Mouse (Mus musculus): ENCODE results near the gene Hsd17b11.

The Hsd17b11 gene

DNA sequence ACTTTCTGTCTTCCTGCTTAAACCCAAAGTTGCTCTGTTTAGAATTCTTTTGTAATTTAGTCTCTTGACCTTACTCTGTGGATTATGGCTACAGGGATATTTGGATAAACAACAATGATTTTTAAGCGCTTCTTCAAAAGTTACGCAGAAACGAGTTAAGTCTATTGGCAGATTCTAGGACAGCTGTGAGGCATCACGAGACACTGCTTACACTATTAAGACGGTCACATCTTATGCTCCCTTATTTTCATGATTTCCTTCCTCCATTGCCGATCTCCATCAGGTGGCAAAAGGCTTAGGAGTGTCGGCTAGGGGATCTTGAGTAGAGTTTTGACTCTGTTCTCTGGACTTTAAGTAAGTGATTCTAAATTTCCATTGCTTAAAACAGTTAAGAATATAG lies 11.5 kb downstream of the Hsd17b11 start:
- no peaks in the 10 kb centered on the region for H3K27me3 ChIP-seq (ENCODE audit: control insufficient read depth, insufficient read depth, low read length, poor library complexity, severe bottlenecking)
- peaks cover 15% of the 10 kb centered on the region; the same call in 1 of the 2 replicates for H3K36me3 ChIP-seq (ENCODE audit: control insufficient read depth, insufficient read depth, low read length, poor library complexity, severe bottlenecking)
- no peak for DNase-seq (ENCODE audit: low read depth, low spot score)

DNA sequence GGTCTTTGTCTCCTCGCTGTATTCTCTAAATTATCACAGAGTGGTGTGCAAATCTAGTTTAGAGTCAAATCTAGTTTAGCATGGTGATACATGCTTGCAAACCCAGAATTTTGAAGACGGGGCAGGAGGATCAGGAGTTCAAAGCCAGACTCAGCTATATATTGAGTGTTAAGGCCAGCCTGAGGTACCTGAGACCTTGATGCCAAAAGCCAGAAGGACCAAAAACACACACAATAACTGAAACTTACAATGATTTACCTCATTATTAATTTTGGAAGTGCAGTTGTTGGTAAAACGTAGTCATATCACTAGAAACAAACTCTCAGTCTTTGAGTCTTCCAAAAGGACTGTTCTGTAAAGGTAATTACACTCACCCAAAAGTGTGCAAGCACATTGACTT lies 12.3 kb downstream of the Hsd17b11 start:
- no peaks in the 10 kb centered on the region for H3K27me3 ChIP-seq (ENCODE audit: control insufficient read depth, insufficient read depth, low read length, poor library complexity, severe bottlenecking)
- peaks cover 16% of the 10 kb centered on the region; the same call in 1 of the 2 replicates for H3K36me3 ChIP-seq (ENCODE audit: control insufficient read depth, insufficient read depth, low read length, poor library complexity, severe bottlenecking)
- DNase-seq (ENCODE audit: low read depth, low spot score): no peak

DNA sequence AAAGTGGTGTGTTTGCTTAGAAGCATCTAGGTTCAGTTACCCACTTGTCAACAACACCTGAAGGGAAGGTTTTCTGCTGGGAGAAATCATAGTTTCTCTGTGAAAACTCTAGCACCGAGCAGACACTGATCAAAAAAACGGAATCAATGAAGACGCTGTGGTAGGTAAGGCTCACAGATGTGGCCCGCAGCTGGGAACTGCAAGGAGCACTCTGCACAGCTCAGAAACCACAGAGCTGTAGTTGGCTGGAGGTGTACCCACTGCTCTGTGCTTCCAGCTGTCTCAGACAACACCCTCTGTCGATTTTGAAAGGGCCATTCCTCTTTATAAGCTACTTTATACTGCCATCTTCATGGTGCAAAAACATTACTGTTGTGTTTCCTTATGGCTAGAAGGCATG lies 13.9 kb downstream of the Hsd17b11 start:
- H3K27me3 ChIP-seq (ENCODE audit: control insufficient read depth, insufficient read depth, low read length, poor library complexity, severe bottlenecking): no peaks in the 10 kb centered on the region
- no peak for DNase-seq (ENCODE audit: low read depth, low spot score)
- H3K36me3 ChIP-seq (ENCODE audit: control insufficient read depth, insufficient read depth, low read length, poor library complexity, severe bottlenecking): peaks cover 17% of the 10 kb centered on the region; the same call in 1 of the 2 replicates

DNA sequence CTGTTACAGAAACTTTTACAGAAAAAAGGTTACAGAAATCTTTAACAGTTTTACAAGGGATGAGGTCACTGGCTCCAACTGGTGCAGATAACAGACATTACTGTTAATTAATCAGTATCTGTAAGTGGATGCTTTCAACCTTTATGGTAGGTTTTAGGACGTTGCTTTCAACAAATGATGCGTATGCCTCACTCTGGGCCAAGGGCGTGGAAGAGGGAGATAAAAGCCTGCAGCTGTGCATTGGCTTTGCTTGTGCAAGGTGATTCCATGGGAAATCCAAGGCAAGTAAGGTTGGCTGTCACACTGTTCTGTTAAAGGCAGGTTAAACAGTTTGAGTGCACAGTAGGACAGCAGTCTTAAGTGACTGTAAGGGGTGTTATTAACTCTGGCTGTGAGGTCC lies 14.9 kb downstream of the Hsd17b11 start:
- peaks cover 20% of the 10 kb centered on the region for H3K36me3 ChIP-seq (ENCODE audit: control insufficient read depth, insufficient read depth, low read length, poor library complexity, severe bottlenecking)
- no peaks in the 10 kb centered on the region for H3K27me3 ChIP-seq (ENCODE audit: control insufficient read depth, insufficient read depth, low read length, poor library complexity, severe bottlenecking)
- no peak for DNase-seq (ENCODE audit: low read depth, low spot score)

DNA sequence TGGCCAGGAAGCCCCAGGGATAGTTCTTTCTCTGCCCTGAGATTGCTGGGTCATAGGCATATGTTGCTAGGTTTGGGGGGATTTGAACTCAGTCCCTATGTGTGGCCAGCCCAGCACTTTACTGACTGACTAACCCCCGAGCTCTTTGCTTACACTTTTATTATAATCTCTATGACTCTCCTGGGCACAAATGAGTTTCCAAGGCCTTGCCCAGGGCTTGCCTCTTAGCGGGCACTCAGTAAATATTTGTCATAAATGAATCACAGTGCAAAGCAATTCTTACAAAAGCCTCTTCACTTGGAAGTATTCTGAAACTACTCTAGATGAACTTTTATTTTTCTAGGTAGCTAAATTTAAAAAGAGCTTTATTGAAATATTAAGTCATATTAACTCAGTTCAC lies 17.8 kb downstream of the Hsd17b11 start:
- Histone ChIP-seq H3K36me3 (ENCODE audit: control insufficient read depth, insufficient read depth, low read length, poor library complexity, severe bottlenecking) (peaks cover 22% of the 10 kb centered on the region), H3K27me3 (ENCODE audit: control insufficient read depth, insufficient read depth, low read length, poor library complexity, severe bottlenecking) (no peaks in the 10 kb centered on the region)
- DNase-seq (ENCODE audit: low read depth, low spot score): no peak

DNA sequence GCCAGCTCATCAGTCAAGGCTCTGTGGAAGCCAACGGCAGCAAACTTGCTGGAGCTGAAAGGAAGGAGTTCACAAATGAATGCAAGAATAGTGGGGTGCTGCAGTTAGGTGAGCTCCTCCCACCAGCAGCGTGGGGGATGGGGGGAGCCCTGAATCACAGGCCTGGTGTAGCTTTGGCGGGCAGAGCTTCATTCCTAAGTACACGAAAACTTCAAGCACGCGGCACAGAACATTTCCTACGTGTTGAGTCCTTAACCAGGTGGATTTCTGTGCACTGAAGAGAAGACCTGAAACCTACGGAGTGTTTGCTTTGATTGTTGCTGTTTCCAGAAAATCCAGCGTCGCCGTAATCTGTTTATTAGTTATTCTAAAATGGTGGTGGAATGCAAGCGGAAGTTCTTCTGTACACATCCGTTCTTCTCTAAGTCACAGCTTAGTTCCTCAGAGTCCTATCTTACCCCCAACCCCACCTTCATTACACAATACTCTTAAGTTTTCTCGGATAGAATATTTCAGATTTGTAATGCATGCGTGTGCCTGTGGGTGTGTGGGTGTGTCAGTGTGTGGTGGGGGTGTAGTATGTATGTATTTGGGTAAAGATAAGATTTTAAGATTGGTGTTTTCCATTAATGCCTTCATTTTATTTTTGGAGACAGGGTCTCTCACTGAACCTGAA lies 18.3 kb downstream of the Hsd17b11 start:
- no peak for DNase-seq (ENCODE audit: low read depth, low spot score)

DNA sequence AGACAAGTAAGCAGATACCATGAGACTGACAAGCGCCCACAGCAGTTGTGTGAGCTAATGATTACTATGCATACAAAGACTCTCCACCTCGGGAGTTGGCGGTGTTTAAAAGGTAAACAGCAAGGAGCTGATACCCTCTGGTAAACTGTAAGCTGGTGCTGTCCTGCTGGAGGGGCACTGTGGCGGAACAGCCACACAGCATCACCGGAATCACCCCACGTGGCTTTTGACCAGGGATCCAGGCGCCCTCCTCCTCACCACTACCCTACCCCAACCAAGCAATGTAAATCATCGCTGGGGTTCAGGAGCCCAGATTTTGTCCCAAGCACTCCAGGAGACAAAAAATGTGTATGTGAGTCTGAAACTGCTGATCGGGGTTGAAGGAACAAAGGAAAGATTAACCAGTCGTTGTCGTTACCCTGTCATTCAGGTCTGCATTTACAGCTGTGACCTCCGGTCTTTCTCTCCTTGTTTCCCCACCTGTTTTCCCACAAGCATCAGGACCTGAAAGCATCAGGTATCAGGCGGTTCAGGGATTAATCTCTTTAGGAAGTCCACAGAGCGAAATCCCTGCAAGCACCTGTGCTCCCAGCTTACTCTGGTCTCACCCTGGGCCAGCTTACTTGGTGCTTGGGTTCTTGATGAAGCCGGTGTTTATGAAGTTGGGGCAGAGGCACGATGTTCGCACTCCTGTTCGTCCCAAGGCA lies 19.0 kb downstream of the Hsd17b11 start:
- Histone ChIP-seq H3K36me3 (ENCODE audit: control insufficient read depth, insufficient read depth, low read length, poor library complexity, severe bottlenecking) (peaks cover 16% of the 10 kb centered on the region), H3K27me3 (ENCODE audit: control insufficient read depth, insufficient read depth, low read length, poor library complexity, severe bottlenecking) (no peaks in the 10 kb centered on the region)
- no peak for DNase-seq (ENCODE audit: low read depth, low spot score)

More for the DNA sequence above, 18.3 kb downstream of the Hsd17b11 start:
- H3K27me3 ChIP-seq (ENCODE audit: control insufficient read depth, insufficient read depth, low read length, poor library complexity, severe bottlenecking): no peaks in the 10 kb centered on the region
- peaks cover 19% of the 10 kb centered on the region for H3K36me3 ChIP-seq (ENCODE audit: control insufficient read depth, insufficient read depth, low read length, poor library complexity, severe bottlenecking)

DNA sequence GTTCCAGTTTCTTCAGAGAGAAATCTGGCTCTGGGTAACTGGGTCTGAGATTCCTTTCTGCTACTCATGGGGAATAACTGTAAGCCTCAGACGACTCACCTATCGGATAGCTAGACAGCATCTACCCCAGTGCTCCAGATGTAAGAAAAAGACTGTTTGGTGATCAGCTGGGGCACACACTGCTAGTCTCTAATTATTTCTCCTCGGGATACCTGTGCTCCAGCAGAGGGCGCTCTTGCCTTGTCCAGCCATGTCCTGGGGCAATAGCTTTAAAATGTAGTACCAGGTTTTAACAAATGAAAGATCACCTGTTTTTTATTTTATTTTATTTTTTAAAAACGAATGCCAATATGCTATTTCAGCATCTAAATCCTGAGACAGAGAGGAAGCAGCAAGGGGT lies 22.0 kb downstream of the Hsd17b11 start:
- peaks cover 9% of the 10 kb centered on the region; the same call in 1 of the 2 replicates for H3K36me3 ChIP-seq (ENCODE audit: control insufficient read depth, insufficient read depth, low read length, poor library complexity, severe bottlenecking)
- DNase-seq (ENCODE audit: low read depth, low spot score): peak; percentile 88
- H3K27me3 ChIP-seq (ENCODE audit: control insufficient read depth, insufficient read depth, low read length, poor library complexity, severe bottlenecking): no peaks in the 10 kb centered on the region

DNA sequence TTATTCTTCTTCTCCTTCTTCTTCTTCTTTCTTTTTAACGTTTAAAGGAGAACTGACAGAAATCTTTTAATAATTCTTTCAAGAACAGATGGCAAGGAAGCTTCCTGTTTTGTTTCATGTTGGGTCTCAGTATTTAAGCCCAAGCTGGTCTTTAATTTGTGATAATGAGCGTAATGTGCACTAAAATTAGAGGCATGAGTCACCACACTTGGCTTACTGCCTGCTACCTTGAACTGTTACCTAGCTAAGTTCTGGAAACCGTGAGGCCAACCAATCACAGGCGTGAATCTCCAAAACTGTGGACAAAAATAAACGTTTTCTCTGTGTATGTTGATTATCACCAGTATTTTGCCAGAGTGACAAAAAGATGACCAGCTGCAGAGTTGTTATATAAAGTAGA lies 23.0 kb downstream of the Hsd17b11 start:
- no peaks in the 10 kb centered on the region for H3K27me3 ChIP-seq (ENCODE audit: control insufficient read depth, insufficient read depth, low read length, poor library complexity, severe bottlenecking)
- H3K36me3 ChIP-seq (ENCODE audit: control insufficient read depth, insufficient read depth, low read length, poor library complexity, severe bottlenecking): peaks cover 9% of the 10 kb centered on the region; the same call in 1 of the 2 replicates
- DNase-seq (ENCODE audit: low read depth, low spot score): no peak

DNA sequence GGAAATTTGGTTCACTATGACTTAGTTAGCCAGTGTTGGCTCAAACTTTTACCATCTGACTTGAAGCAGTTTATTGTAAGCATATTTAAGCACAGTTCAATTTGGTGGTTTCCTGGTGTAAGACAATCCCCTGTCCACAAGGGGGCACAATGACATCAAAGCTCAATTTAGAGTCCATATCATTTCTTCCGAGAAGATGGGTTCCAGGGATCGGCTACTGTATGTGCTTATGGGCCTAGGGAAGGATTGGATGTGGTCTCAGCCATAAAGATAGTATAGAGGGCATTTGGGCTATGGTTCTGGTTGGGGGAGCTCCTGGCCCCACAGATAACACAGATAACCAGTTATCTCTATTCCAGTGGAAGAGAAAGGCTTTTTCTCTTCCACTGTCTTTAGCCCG lies 26.5 kb downstream of the Hsd17b11 start:
- DNase-seq (ENCODE audit: low read depth, low spot score): peak; percentile 57
- H3K36me3 ChIP-seq (ENCODE audit: control insufficient read depth, insufficient read depth, low read length, poor library complexity, severe bottlenecking): 0 out of 2 replicates have a peak, but pooled peaks cover 2% of the 10 kb centered on the region
- H3K27me3 ChIP-seq (ENCODE audit: control insufficient read depth, insufficient read depth, low read length, poor library complexity, severe bottlenecking): no peaks in the 10 kb centered on the region

DNA sequence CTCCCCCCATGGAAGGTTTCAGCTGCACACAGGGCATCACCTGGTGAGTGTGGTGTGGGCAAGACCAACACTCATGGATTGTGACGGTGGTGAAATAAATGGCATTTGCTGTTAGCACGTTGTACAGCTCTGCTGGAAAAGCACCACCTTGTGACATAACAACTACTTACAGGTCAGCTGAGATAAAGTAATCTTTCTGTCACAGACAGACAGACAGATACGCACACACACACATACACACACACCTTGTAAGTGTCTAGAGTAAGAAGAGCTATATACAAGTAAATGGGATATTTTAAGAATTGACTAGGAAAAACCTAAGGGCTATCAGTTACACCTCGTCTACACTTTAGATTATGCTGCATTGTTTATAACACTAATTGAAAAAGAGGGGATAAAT lies 27.1 kb downstream of the Hsd17b11 start:
- Histone ChIP-seq H3K27me3 (ENCODE audit: control insufficient read depth, insufficient read depth, low read length, poor library complexity, severe bottlenecking) (no peaks in the 10 kb centered on the region), H3K36me3 (ENCODE audit: control insufficient read depth, insufficient read depth, low read length, poor library complexity, severe bottlenecking) (peaks cover 4% of the 10 kb centered on the region; the same call in 1 of the 2 replicates)
- DNase-seq (ENCODE audit: low read depth, low spot score): no peak

DNA sequence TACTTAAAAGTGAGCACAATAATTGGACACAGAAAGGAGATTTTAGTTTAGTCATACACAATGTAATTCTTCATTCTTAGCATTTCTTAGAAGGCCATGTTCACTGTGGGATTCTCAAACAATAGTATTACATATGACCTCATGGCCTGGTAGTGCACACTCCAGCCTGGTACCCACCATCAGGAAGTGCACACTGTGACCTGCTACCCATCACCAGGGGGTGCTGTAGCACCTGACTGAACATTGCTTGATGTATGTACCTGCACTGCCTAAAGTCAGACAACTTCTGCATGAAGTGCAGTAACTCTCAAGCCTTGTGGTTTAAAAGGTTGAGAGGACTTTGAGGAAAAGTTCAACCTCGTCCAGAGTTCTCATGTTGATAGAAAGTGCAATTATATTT lies 28.1 kb downstream of the Hsd17b11 start:
- DNase-seq (ENCODE audit: low read depth, low spot score): peak; percentile 57
- Histone ChIP-seq H3K27me3 (ENCODE audit: control insufficient read depth, insufficient read depth, low read length, poor library complexity, severe bottlenecking) (no peaks in the 10 kb centered on the region), H3K36me3 (ENCODE audit: control insufficient read depth, insufficient read depth, low read length, poor library complexity, severe bottlenecking) (peaks cover 2% of the 10 kb centered on the region; the same call in 1 of the 2 replicates)

DNA sequence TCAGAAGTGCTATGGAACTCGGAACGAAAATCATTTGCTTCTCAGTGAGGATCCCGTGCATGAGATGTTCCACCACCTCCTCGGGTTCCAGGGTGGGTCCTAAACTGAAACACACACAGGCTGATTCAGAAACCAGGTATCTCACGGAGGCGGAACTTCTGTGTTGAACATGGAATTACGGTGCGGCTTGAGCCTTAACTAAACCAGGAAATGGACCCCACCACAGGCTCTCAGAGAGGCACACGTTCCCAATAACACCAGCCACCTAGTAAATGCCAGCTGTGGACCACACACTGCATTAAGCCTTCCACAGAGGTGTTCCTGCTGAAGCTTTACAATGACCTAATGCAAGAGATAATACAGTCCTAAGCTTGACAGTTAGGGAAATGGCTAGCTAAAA lies 28.9 kb downstream of the Hsd17b11 start:
- Histone ChIP-seq H3K36me3 (ENCODE audit: control insufficient read depth, insufficient read depth, low read length, poor library complexity, severe bottlenecking) (peaks cover 2% of the 10 kb centered on the region; the same call in 1 of the 2 replicates), H3K27me3 (ENCODE audit: control insufficient read depth, insufficient read depth, low read length, poor library complexity, severe bottlenecking) (no peaks in the 10 kb centered on the region)
- DNase-seq (ENCODE audit: low read depth, low spot score): no peak

DNA sequence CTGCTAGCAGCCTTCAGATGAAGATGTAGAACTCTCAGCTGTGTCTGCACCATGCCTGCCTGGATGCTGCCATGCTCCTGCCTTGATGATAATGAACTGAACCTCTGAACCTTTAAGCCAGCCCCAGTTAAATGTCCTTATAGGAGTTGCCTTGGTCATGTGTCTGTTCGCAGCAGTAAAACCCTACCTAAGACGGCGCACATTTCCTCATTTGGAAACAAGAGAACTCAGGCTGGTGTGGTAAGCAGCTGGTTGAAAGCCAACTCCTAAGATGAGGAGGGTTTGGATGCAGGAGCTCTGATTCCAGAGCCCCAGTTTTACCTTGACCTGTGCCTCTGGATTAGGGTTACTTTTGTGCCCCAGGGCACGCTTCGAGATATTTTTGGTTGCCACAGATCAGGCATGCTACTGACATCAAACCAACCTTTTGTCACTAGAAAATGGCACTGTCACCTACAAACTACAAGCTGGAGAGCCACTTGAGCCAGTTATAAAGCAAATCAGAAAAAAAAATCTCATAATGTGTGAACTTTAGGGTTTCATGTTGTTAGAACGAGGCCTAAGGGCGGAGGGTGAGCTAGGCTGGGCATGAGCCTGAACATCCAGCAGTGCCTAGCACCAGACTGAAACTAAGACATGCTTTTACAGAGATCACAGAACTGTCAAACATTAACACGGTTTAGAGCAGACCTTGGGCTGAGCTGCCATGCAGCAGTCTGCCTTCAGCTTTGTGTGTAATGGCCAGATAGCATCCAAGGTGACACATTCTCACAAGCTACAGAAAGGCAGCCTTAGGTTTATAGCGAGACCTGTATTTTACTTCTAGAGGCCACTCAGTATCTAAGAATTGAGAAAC lies 40.8 kb downstream of the Hsd17b11 start:
- DNase-seq (ENCODE audit: low read depth, low spot score): no peak
- Histone ChIP-seq H3K27me3 (ENCODE audit: control insufficient read depth, insufficient read depth, low read length, poor library complexity, severe bottlenecking) (no peaks in the 10 kb centered on the region), H3K36me3 (ENCODE audit: control insufficient read depth, insufficient read depth, low read length, poor library complexity, severe bottlenecking) (no peaks in the 10 kb centered on the region)

All from splenic B cell, adult 2 months (primary cell).